In the genomic region with DNA sequence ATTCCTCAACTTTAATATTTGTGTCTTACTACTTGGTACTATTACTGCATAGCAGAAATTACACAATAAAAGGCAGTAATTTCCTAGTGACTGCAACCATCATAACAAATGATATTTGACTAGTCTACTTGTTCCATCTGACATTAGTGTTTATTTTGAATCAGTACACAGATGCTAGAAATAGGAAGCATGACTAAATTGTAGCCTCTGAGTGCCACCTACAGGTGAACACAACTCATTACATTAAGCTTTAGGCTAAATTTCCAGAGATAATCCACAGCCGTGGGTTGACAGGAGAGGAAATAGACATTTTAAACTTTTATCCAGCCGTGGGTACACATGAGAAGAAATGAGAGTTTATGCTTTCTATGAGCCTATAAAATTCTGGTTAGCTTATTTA, we compare ENCODE assay signal across 7 mouse cellular contexts. TPM values are rescaled to one million over a fixed set of nuclear protein-coding genes. Genes with fewer than 3 reads are reported as not detected.
DNase-seq lines count a peak whose midpoint lies in the region; ATAC-seq and TF ChIP-seq lines count a peak whose summit lies in the region.

No protein-coding gene starts in this region.

- WGBS in limb, embryonic 11.5 days: 16% methylated on average over 2 of the region's 2 CpGs
- WGBS in limb, embryonic 10.5 days: 35% methylated on average over 2 of the region's 2 CpGs
- 8% methylated on average over 2 of the region's 2 CpGs for WGBS in stomach, postnatal 0 days

- no peak overlapping the region for H3K27ac ChIP-seq in limb, embryonic 11.5 days (replicated peaks; ENCODE audit: low read depth, low read length)
- no peak overlapping the region for H3K27ac ChIP-seq in limb, embryonic 10.5 days
- H3K27ac ChIP-seq in stomach, postnatal 0 days (replicated peaks): no peak overlapping the region

- no peak overlapping the region for H3K9ac ChIP-seq in limb, embryonic 11.5 days (ENCODE audit: low read length)
- no peak overlapping the region for H3K9ac ChIP-seq in stomach, postnatal 0 days (ENCODE audit: low read length)

- ATAC-seq in limb, embryonic 11.5 days (ENCODE audit: insufficient number of reproducible peaks, low FRiP score, low TSS enrichment, low read depth): no peak
- ATAC-seq in cerebellum, adult (ENCODE audit: insufficient number of reproducible peaks, low FRiP score, low TSS enrichment): peak; percentile 79
- peak; percentile 38; the same call in 1 of the 2 replicates for ATAC-seq in stomach, postnatal 0 days (ENCODE audit: low FRiP score, low TSS enrichment)

- H3K4me2 ChIP-seq in limb, embryonic 11.5 days (ENCODE audit: low read depth, severe bottlenecking): no peak overlapping the region
- H3K4me2 ChIP-seq in stomach, postnatal 0 days (replicated peaks; ENCODE audit: low read depth): no peak overlapping the region

- no peaks in the 10 kb centered on the region for H3K27me3 ChIP-seq in limb, embryonic 11.5 days (ENCODE audit: control insufficient read depth, insufficient read depth, low read length)
- no peaks in the 10 kb centered on the region for H3K27me3 ChIP-seq in limb, embryonic 10.5 days (ENCODE audit: low read depth, poor library complexity, severe bottlenecking)
- no peaks in the 10 kb centered on the region for H3K27me3 ChIP-seq in stomach, postnatal 0 days (ENCODE audit: control insufficient read depth, insufficient read depth, low read length)

- no peak overlapping the region for H3K4me3 ChIP-seq in limb, embryonic 11.5 days (ENCODE audit: low read depth, low read length)
- no peak overlapping the region for H3K4me3 ChIP-seq in limb, embryonic 10.5 days
- H3K4me3 ChIP-seq in stomach, postnatal 0 days (ENCODE audit: low read depth, low read length): no peak overlapping the region

- peak; percentile 92 for TF ChIP-seq CTCF in stomach, postnatal 0 days (IDR thresholded peaks at IDR 0.05; ENCODE audit: low read depth)

- DNase-seq in limb, embryonic 11.5 days (ENCODE audit: low spot score): peak; percentile 33
- DNase-seq in limb, embryonic 10.5 days (ENCODE audit: low spot score): no peak
- peak; percentile 80 for DNase-seq in MN1 (ENCODE audit: low spot score)
- peak; percentile 54 for DNase-seq in forelimb bud, embryonic 11.5 days (ENCODE audit: low read depth, low spot score)
- peak; percentile 49 for DNase-seq in lung, postnatal 10 days
- DNase-seq in stomach, postnatal 0 days (ENCODE audit: low spot score): no peak

- no peaks in the 10 kb centered on the region for H3K36me3 ChIP-seq in limb, embryonic 11.5 days (ENCODE audit: control insufficient read depth, insufficient read depth, low read length)
- H3K36me3 ChIP-seq in limb, embryonic 10.5 days: peaks cover 31% of the 10 kb centered on the region
- H3K36me3 ChIP-seq in stomach, postnatal 0 days (ENCODE audit: control insufficient read depth, insufficient read depth, low read length): peaks cover 2% of the 10 kb centered on the region; the same call in 1 of the 2 replicates

- no peaks in the 10 kb centered on the region for H3K4me1 ChIP-seq in limb, embryonic 11.5 days (ENCODE audit: control insufficient read depth, insufficient read depth, low read length)
- no peaks in the 10 kb centered on the region for H3K4me1 ChIP-seq in limb, embryonic 10.5 days
- H3K4me1 ChIP-seq in stomach, postnatal 0 days (replicated peaks; ENCODE audit: control insufficient read depth, insufficient read depth): no peaks in the 10 kb centered on the region

- no peak for TF ChIP-seq EP300 in stomach, postnatal 0 days (optimal IDR thresholded peaks at IDR 0.05)

- no peaks in the 10 kb centered on the region for H3K9me3 ChIP-seq in limb, embryonic 11.5 days (ENCODE audit: control insufficient read depth, low read length)
- no peaks in the 10 kb centered on the region for H3K9me3 ChIP-seq in limb, embryonic 10.5 days (replicated peaks)
- H3K9me3 ChIP-seq in stomach, postnatal 0 days (ENCODE audit: control insufficient read depth, low read length): no peaks in the 10 kb centered on the region

RNA-seq across cellular contexts. Expression of a gene that starts 2.6 kb away (rescaled TPM):
- 23.0 and 25.1 TPM in 2 replicates for polyA plus RNA-seq in limb, embryonic 11.5 days (2014; fragmentation: Nextera tagmentation; extraction: Ambion mirVana)
- 17.4 TPM in 2 replicates for polyA plus RNA-seq in limb, embryonic 10.5 days (2016; fragmentation: Nextera tagmentation; extraction: Ambion mirVana)
- 11.3 and 14.0 TPM in 2 replicates for polyA plus RNA-seq in stomach, postnatal 0 days (2015; fragmentation: Nextera tagmentation; extraction: Ambion mirVana)

RNA-seq across cellular contexts. Expression of a gene that starts 27.3 kb away (rescaled TPM):
- polyA plus RNA-seq in limb, embryonic 11.5 days (2014; fragmentation: Nextera tagmentation; extraction: Ambion mirVana): 32.2 and 35.2 TPM in 2 replicates
- 31.0 and 33.3 TPM in 2 replicates for polyA plus RNA-seq in limb, embryonic 10.5 days (2016; fragmentation: Nextera tagmentation; extraction: Ambion mirVana)
- 14.7 and 16.3 TPM in 2 replicates for polyA plus RNA-seq in stomach, postnatal 0 days (2015; fragmentation: Nextera tagmentation; extraction: Ambion mirVana)

Comparison
In these comparisons a context has a peak if more than half of its experiments do, and no peak if none do; other contexts are left out.
1. DNase-seq: peak in limb, embryonic 11.5 days (single experiment), MN1 (single experiment), forelimb bud, embryonic 11.5 days (single experiment) and lung, postnatal 10 days (single experiment); none in limb, embryonic 10.5 days (single experiment) and stomach, postnatal 0 days (single experiment).